Mouse (Mus musculus) CD4-positive naive resting alpha-beta T cell, adult 76 days (primary cell): ENCODE results near the gene Dnajc16. TPM values are rescaled to one million over a fixed set of nuclear protein-coding genes. Genes with fewer than 3 reads are reported as not detected.

Experiments used
- total RNA-seq: library from RNA; stranded (reverse); gene quantifications from one replicate; pipeline ENCODE4 v1.2.4, GENCODE M21; 2023

The Dnajc16 gene
- 8.6 TPM for total RNA-seq

DNA sequence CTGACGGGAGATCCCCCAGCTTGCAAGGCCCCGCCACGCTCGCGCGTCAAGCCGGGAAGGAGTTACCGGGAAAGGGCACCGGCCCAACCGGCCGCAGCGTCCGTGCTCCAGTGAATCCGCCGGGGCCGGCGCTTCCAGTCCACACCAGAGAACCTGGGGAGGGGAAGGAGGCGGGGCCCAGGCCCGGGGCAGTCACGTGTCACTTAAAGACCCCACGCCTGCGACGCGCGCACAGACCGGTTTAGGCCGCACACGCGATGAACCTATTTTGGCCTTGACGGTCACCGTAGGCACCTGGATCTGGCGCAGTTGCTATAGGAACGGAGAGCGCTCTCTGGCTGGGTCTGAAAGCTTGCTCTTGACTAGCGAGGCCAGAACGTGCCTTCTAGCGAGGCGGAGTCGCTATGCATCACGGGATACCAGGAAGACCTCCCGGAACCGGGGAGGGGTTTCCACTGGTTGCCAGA, at the start of gene Dnajc16:
TSS of gene Dnajc16 (minus strand) at position 408 of the 467 bp plus-strand sequence.

DNA sequence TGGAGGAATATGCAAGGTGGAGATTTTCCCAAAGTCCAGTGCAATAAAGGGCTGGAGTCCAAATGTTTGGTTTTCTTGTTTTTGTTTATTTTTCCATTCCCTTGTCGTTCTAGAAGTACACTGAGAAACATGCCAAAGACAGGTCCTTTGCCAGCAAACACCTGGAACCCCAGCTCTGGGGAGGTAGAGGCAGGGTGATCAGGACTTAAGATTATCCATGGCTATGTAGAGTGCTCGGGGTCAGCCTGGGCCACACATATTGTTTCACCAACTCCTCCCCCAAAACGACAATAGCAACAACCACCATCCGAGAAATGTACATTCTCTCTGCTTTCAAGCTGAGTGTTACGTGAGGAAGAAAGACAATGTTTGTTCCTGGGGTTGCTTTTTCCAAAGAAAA, 35.3 kb upstream of the Dnajc16 start, which contains the start of gene Cela2a:
TSS of gene Cela2a (minus strand) at position 101 of the 400 bp plus-strand sequence.

DNA sequence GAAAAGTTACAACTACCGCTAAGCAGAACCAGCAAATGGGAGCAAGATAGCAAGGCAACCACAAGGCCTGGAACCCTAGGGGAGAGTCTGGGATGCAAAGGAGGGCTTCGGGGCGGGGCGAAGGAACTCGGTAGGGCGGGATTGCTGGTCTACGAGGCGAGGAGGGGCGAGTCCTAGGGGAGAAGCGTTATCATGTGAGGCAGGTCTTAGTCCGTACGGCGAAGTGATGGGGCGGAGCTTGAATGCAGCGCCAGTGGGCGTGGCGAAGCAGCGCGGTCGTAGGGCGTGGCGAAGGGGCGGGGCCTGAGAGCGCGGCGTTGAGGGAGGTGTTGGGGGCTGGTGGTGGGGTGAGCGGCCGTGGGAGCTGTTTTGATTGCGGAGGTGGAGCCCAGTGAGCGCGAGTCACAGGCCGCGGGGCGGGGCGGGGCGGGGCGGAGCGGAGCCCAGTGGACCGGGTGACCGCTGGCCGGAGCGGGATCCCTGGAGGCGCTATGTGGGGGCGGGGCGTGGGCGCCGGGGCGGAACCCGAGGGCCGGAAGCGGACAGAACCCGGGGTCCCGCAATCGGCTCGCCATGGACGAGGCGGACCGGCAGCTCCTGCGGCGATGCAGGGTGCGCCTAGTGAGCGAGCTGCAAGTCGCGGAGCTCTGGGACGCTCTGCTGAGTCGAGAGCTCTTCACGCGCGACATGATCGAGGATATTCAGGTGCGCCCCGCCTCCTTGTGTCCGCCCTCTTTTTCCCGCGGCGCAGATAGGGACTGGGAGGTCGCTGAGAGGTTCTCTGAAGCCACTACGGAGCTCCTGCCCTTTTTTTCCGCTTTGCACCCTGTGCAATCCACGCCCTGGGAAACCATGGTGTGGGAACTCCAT, 2.8 kb upstream of the Dnajc16 start, which contains the start of gene Casp9:
TSS of gene Casp9 (plus strand) at position 331 of the 870 bp plus-strand sequence.

DNA sequence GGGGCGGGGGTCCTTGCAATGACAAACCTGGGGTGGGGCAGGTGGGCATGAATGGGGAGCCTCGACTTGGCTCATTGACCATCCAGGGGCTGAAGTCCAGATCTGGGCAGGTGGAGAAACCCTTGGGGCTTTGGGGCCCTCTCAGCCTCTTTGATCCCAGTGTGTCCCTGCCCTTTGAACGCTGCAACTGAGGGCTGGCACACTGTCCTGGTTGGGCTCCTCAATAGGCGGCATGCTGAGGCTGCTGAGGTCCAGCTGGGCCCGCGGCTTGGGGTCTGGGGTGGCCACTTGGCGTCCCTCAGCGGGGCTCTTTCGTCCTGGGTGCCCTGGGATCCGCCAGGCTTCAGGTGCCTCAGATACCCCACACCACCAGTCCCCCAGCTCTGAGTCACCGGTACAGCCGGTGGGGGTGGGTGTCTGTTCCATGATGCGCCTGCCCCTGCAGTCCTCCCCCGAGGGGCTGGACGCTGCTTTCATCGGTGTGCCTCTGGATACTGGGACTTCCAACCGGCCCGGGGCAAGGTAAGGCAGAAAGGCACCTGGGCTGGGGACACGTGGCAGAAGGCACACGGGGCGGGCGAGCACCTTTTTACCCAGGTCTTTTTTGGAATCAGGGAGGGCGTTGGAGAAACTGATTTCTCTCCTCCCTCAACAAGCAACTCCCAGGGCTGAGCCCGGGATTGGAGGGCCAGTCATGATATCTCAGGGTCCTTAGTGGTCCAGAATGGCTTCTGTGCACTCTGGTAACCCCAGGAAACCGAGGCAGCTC, 44.0 kb downstream of the Dnajc16 start, which contains the start of gene Agmat:
TSS of gene Agmat (plus strand) at position 95 of the 769 bp plus-strand sequence.

DNA sequence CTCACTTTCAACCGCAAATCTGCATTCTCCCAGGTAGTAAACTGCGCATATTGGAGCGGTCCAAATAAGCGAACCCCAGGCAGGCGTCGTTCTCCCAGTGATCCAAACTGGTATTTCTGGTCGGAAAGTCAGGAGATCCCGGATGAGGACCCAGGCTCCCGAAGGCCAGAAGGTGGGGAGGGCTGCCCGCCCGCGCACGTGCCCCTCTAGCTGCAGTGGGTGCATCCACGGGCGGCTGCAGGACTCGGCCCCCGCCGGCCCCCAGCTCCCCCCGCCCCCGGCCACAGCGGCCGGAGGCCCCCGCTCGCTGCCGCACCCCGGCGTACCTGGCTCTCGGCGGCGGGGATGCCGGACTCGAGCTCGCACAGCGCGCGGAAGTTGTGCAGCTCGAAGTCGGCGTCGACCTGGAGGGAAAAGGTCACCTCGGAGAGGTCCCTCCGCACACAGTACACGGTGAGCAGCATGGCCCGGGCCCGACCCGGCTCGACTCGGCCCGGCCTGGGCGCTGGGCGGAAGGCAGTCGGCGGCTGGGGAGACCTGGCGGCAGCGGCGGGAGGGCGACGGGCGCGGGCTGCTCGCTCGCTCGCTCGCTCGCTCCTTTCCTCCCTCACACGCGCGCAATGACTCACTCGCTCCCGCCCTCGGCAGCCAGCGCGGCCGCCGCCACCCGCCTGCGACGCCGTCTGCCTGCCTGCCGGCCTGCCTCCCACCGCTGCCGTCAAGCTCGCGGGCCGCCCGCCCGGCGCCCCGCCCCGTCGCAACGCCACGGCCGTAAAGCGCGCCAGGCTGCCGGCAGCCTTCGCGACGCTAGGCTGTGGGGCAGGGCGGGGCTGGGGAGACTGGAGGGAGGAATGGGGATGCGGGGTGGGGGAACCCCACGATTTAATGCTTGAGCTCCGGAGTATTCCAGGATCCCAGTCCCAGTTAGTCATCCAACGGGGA, 67.7 kb downstream of the Dnajc16 start, which contains the start of gene Ddi2:
TSS of gene Ddi2 (minus strand) at position 689 of the 942 bp plus-strand sequence.

Other genes with a start within 250 kb of the Dnajc16 start
- 0.97 TPM for gene Fblim1, start 184.8 kb downstream of the Dnajc16 start, total RNA-seq
- gene Tmem82, start 172.3 kb downstream of the Dnajc16 start, total RNA-seq: 0.21 TPM
- not detected for gene Slc25a34, start 167.1 kb downstream of the Dnajc16 start, total RNA-seq
- gene Plekhm2, start 126.0 kb downstream of the Dnajc16 start, total RNA-seq: 34.1 TPM
- gene Rsc1a1, start 105.3 kb downstream of the Dnajc16 start, total RNA-seq: 0.53 TPM
- gene Ddi2, start 67.5 kb downstream of the Dnajc16 start, total RNA-seq: 49.3 TPM
- not detected for gene Agmat, start 44.3 kb downstream of the Dnajc16 start, total RNA-seq
- gene Casp9, start 2.7 kb upstream of the Dnajc16 start, total RNA-seq: 8.2 TPM
- 1.5 TPM for gene Cela2a, start 35.2 kb upstream of the Dnajc16 start, total RNA-seq
- gene Ctrc, start 55.4 kb upstream of the Dnajc16 start, total RNA-seq: not detected
- 36.0 TPM for gene Efhd2, start 84.0 kb upstream of the Dnajc16 start, total RNA-seq
- 0.12 TPM for gene Fhad1, start 224.2 kb upstream of the Dnajc16 start, total RNA-seq